Mouse (Mus musculus) brain, embryonic 14.5 days (tissue): ENCODE data around the gene Nicn1.

Source experiments
- CTCF ChIP-seq: fragments of 200-500 bp; IDR thresholded peaks from 2 replicates; pipeline ENCODE4 v1.5.1; 2012; ENCODE audit warnings: inconsistent platforms, mild to moderate bottlenecking, moderate library complexity, borderline replicate concordance; ENCODE audit not compliant: insufficient read depth, insufficient read length; ENCODE audit errors: extremely low read depth
- POLR2A ChIP-seq: fragments of 200-500 bp; IDR thresholded peaks from 2 replicates; pipeline ENCODE4 v1.6.1; 2012; ENCODE audit warnings: mild to moderate bottlenecking, inconsistent platforms, borderline replicate concordance; ENCODE audit not compliant: poor library complexity, insufficient read depth, insufficient read length, severe bottlenecking; ENCODE audit errors: extremely low read depth

- TF ChIP-seq CTCF (no peak), POLR2A (peak; percentile 72; the same call in 1 of the 2 replicates)
Measured at GRCm38 (mm10) chr9:108305629-108306520, 15.6 kb downstream of the Nicn1 start, which contains the start of the genes Rhoa and Tcta.
